Mouse (Mus musculus): ENCODE measurements at regions not wholly inside any gene's neighbourhood (a gene's known extent, or its start where the extent isn't known, plus 50 kb on each side); places are given as distances from the start of the nearest gene placed in this dataset.

- H3K36me3 ChIP-seq (ENCODE audit: control insufficient read depth in 1 of 2, insufficient read depth in 2 of 2, low read length in 2 of 2): no peaks in the 10 kb centered on the region
- no peaks in the 10 kb centered on the region for H3K4me1 ChIP-seq (ENCODE audit: control insufficient read depth in 1 of 2, insufficient read depth in 2 of 2, low read length in 2 of 2)
- H3K27ac ChIP-seq (ENCODE audit: control insufficient read depth, low read depth, low read length): no peak overlapping the region
- no peak overlapping the region for H3K4me3 ChIP-seq (ENCODE audit: control insufficient read depth in 1 of 2, insufficient read depth in 1 of 2, low read depth in 2 of 2, low read length in 2 of 2)
- no peaks in the 10 kb centered on the region for H3K9me3 ChIP-seq (replicated peaks; ENCODE audit: insufficient read depth, low read length)
- no peak for TF ChIP-seq POLR2A (IDR thresholded peaks at IDR 0.05; ENCODE audit: control insufficient read depth in 1 of 2, insufficient read depth in 1 of 2, low read depth in 1 of 2, low read length in 2 of 2, poor library complexity in 1 of 2)
- TF ChIP-seq MAX (IDR thresholded peaks at IDR 0.05; ENCODE audit: low read length): no peak
- TF ChIP-seq CHD1 (IDR thresholded peaks at IDR 0.05; ENCODE audit: low read depth, low read length): no peak
- H3K27me3 ChIP-seq (ENCODE audit: control insufficient read depth in 1 of 2, insufficient read depth in 2 of 2, low read length in 2 of 2): no peaks in the 10 kb centered on the region
- H3K9ac ChIP-seq (ENCODE audit: control insufficient read depth, low read depth, low read length, poor library complexity, severe bottlenecking): no peak overlapping the region
- H3K79me2 ChIP-seq (ENCODE audit: control insufficient read depth, insufficient read depth, low read length, poor library complexity): no peaks in the 10 kb centered on the region
- no peak for DNase-seq (ENCODE audit: low read depth, low spot score)
Measured at GRCm38 (mm10) chr3:143694817-143695216, 510.2 kb downstream of the Lmo4 start.

- Histone ChIP-seq H3K9ac (ENCODE audit: control insufficient read depth, low read depth, low read length, poor library complexity, severe bottlenecking) (no peak overlapping the region), H3K9me3 (replicated peaks; ENCODE audit: insufficient read depth, low read length) (no peaks in the 10 kb centered on the region), H3K27ac (ENCODE audit: control insufficient read depth, low read depth, low read length) (no peak overlapping the region), H3K4me3 (ENCODE audit: control insufficient read depth in 1 of 2, insufficient read depth in 1 of 2, low read depth in 2 of 2, low read length in 2 of 2) (no peak overlapping the region), H3K79me2 (ENCODE audit: control insufficient read depth, insufficient read depth, low read length, poor library complexity) (no peaks in the 10 kb centered on the region), H3K4me1 (ENCODE audit: control insufficient read depth in 1 of 2, insufficient read depth in 2 of 2, low read length in 2 of 2) (no peaks in the 10 kb centered on the region), H3K27me3 (ENCODE audit: control insufficient read depth in 1 of 2, insufficient read depth in 2 of 2, low read length in 2 of 2) (no peaks in the 10 kb centered on the region), H3K36me3 (ENCODE audit: control insufficient read depth in 1 of 2, insufficient read depth in 2 of 2, low read length in 2 of 2) (no peaks in the 10 kb centered on the region)
- DNase-seq (ENCODE audit: low read depth, low spot score): no peak
- TF ChIP-seq MAZ (IDR thresholded peaks at IDR 0.05; ENCODE audit: low read depth, low read length): no peak
- TF ChIP-seq CTCF (IDR thresholded peaks at IDR 0.05 in 2 of 3, conservative IDR thresholded peaks at IDR 0.05 in 1 of 3; ENCODE audit: control insufficient read depth in 1 of 3, insufficient read depth in 1 of 3, low read depth in 2 of 3, low read length in 3 of 3, poor library complexity in 1 of 3, severe bottlenecking in 1 of 3): no peak
- no peak for TF ChIP-seq POLR2A (IDR thresholded peaks at IDR 0.05; ENCODE audit: control insufficient read depth in 1 of 2, insufficient read depth in 1 of 2, low read depth in 1 of 2, low read length in 2 of 2, poor library complexity in 1 of 2)
- no peak for TF ChIP-seq CHD2 (IDR thresholded peaks at IDR 0.05; ENCODE audit: low read length)
- TF ChIP-seq USF2 (IDR thresholded peaks at IDR 0.05; ENCODE audit: borderline replicate concordance in 1 of 2, insufficient read depth in 1 of 2, low read depth in 1 of 2, low read length in 2 of 2): no peak
- no peak for TF ChIP-seq TAL1 (IDR thresholded peaks at IDR 0.05; ENCODE audit: low read length)
- TF ChIP-seq ZC3H11A (IDR thresholded peaks at IDR 0.05; ENCODE audit: low read depth, low read length): no peak
- no peak for TF ChIP-seq RAD21 (IDR thresholded peaks at IDR 0.05; ENCODE audit: low read depth, low read length)
- no peak for TF ChIP-seq TBP (IDR thresholded peaks at IDR 0.05; ENCODE audit: low read depth, low read length)
- no peak for TF ChIP-seq NRF1 (IDR thresholded peaks at IDR 0.05; ENCODE audit: insufficient read depth, low read depth, low read length, poor library complexity, severe bottlenecking)
- no peak for TF ChIP-seq MEF2A (IDR thresholded peaks at IDR 0.05; ENCODE audit: extremely low read depth, insufficient replicate concordance, low read depth, low read length, poor library complexity, severe bottlenecking)
- TF ChIP-seq KAT2A (conservative IDR thresholded peaks at IDR 0.05; ENCODE audit: low read depth, low read length): no peak
- TF ChIP-seq RCOR1 (IDR thresholded peaks at IDR 0.05; ENCODE audit: low read depth, low read length): no peak
- no peak for TF ChIP-seq SIN3A (IDR thresholded peaks at IDR 0.05; ENCODE audit: low read length)
- TF ChIP-seq ZNF384 (IDR thresholded peaks at IDR 0.05; ENCODE audit: low read depth, low read length): no peak
Measured at GRCm38 (mm10) chr3:143685742-143686141, 519.3 kb downstream of the Lmo4 start.
